Mouse (Mus musculus) bone marrow macrophage, adult 2 months (primary cell): ENCODE results near the gene Psma2.

ENCODE experiments used
- CTCF ChIP-seq: IDR thresholded peaks from 2 replicates; pipeline ENCODE4 v1.5.1; 2012; ENCODE audit warnings: low read depth, mild to moderate bottlenecking, low read length, moderate library complexity
- POLR2A ChIP-seq: IDR thresholded peaks from 2 replicates; pipeline ENCODE4 v1.6.1; 2012; ENCODE audit warnings: mild to moderate bottlenecking, low read depth, low read length, borderline replicate concordance

GRCm38 (mm10) chr13:14649301-14649700 lies 36.3 kb downstream of the Psma2 start:
- no peak for TF ChIP-seq POLR2A
- TF ChIP-seq CTCF, result no peak
